Mouse (Mus musculus) spleen, postnatal 14 days (tissue): ENCODE data around the gene Ppil6.

ENCODE experiments used
- DNase-seq, 2 experiments: peaks; one replicate each; pipeline ENCODE4 v3.0.0; 2021 to 2022; ENCODE audit warnings: low spot score in 2 of 2

Gene Ppil6

GRCm38 (mm10) chr10:41489708-41490517 lies at the start of gene Ppil6, which contains the start of gene Smpd2:
Ppil6 (plus strand) TSS chr10:41490439.
Smpd2 (minus strand) TSS chr10:41490369.
- DNase-seq, result peak; percentile 81 to 84

DNA sequence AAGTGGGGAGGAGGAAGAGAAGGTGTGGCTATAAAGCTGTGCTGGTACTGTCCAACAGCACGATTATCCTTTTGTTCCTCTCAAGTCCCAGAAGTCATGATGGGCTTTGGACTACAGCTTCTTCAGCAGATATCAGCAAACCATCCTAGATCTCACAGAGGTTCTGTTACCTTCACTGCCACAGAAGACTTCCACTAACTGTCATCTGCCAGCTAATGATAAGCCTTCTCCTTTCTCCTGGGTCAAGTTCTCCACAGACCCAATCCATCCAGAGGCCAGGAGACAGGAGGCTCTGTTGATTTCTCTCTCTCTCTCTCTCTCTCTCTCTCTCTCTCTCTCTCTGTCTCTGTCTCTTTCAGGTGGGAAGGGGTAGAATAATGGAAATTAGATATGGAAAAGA lies 42.0 kb upstream of the Ppil6 start:
- DNase-seq, result no peak

- no peak for DNase-seq
Observed at GRCm38 (mm10) chr10:41449684-41450083, 40.6 kb upstream of the Ppil6 start.

- DNase-seq, result peak; percentile 92 to 96
Observed at GRCm38 (mm10) chr10:41450137-41450670, 40.0 kb upstream of the Ppil6 start, which contains the start of gene Zbtb24. Zbtb24 (plus strand) TSS chr10:41450383.

- no peak for DNase-seq
Observed at GRCm38 (mm10) chr10:41450780-41451522, 39.3 kb upstream of the Ppil6 start.

DNA sequence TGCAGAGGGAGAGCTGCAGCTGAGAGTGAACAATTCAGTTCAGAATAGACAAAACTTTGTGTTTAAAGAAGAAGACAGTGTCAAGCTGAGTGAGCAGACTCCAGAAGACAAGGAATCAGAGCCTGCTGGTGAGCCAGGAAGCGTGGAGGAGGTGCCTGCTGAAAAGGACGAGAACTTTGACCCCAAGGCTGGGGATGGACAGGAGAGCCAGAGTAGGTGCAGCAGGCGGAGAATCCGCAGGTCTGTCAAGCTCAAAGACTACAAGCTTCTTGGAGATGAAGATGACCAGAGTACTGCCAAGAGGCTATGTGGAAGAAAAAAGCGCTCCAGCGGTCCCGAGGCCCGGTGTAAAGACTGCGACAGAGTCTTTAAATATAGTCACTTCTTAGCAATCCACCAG lies 38.6 kb upstream of the Ppil6 start:
- DNase-seq, result no peak

DNA sequence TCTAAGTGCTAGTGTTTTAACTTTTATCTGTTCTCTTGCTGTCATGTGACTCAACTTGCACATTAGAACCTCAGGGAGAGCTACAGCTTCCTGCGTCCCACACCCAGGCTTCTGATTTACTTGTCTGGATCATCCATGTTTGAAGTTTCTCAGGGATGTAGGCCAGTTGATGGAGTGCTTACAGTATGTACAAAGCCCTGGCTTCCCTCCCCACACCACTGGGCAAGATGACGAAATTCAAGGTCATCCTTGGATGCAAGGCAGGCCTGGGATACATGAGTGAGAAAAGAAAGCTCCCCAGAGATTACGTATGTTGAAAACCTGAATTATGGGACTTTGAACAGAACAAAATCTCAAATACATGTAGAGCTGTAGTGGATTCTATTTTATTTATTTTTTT lies 37.4 kb upstream of the Ppil6 start:
- no peak for DNase-seq

GRCm38 (mm10) chr10:41459990-41460389 lies 30.2 kb upstream of the Ppil6 start:
- no peak for DNase-seq

- DNase-seq, result no peak
Observed at GRCm38 (mm10) chr10:41460501-41460900, 29.7 kb upstream of the Ppil6 start.

GRCm38 (mm10) chr10:41461057-41461722 lies 29.0 kb upstream of the Ppil6 start:
- DNase-seq, result no peak

DNA sequence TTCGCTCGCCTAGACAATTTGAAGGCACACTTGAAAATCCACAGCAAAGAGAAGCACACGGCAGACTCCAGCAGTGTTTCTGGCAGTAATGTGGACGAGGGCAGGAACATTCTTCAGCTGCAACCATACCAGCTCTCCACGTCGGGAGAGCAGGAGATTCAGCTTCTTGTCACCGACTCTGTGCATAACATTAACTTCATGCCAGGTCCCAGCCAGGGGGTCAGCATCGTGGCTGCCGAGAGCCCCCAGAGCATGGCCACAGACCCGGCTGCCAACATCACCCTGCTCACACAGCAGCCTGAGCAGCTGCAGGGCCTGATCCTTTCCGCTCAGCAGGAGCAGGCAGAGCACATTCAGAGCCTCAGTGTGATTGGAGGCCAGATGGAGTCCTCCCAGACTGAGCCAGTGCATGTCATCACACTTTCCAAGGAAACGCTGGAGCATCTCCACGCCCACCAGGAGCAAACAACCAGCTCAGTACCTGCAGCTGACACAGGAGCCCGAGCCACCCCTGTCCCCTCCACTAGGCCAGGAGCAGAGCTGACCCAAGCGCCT lies 25.8 kb upstream of the Ppil6 start:
- no peak for DNase-seq

GRCm38 (mm10) chr10:41467325-41467724 lies 22.9 kb upstream of the Ppil6 start:
- no peak for DNase-seq

DNA sequence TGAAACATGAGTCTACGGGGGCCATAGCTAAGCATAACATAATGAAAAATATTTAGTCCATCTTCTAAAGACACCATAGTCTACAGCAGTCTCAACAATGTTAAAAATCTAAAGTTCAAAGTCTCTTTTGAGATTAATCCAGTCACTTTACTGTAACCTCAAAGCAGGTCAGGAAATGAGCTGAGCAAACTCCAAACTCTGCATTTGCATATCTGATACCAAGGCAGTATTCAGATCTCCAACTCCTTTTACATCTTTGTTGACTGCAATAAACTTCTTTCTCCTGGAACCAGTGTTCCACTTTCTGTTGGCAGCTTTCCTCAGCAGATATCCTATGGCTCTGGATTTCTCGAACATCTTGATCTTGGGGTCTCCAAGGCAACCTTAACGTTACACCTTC lies 19.5 kb upstream of the Ppil6 start:
- no peak for DNase-seq

GRCm38 (mm10) chr10:41472534-41472933 lies 17.7 kb upstream of the Ppil6 start:
- no peak for DNase-seq

DNA sequence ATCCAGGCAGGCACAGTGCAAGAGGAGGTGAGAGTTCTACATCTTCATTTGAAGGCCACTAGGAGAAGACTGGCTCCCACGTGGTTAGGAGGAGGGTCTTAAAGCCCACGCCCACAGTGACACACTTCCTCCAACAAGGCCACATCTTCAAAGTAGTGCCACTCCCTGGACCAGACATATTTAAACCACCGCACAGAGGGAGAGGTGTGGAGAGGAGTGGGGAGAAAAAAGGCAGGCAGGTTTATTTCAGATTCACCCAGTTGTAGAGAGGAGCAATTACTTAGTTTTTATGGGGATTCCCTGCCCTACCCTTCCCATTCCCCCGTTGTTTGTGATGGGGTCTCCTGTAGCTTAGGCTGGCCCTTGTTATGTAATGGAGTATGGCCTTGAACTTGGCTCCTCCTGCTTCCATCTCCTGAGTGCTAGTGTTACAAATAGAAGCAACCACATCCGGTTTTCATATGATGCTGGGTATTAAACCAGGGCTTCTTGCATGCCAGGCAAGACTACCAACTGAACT lies 17.2 kb upstream of the Ppil6 start:
- DNase-seq, result no peak

GRCm38 (mm10) chr10:41473782-41474468 lies 16.3 kb upstream of the Ppil6 start:
- DNase-seq, result peak in 1 of 2 experiments; percentile 13

GRCm38 (mm10) chr10:41474981-41475391 lies 15.3 kb upstream of the Ppil6 start:
- DNase-seq, result no peak

- peak; percentile 44 to 65 for DNase-seq
Observed at GRCm38 (mm10) chr10:41476171-41477017, 13.8 kb upstream of the Ppil6 start, which contains the start of gene Mical1. Mical1 (plus strand) TSS chr10:41476314.

GRCm38 (mm10) chr10:41477018-41477277 lies 13.3 kb upstream of the Ppil6 start:
- DNase-seq, result no peak
